Mouse (Mus musculus): ENCODE results near the gene Jakmip3. TPM values are rescaled to one million over a fixed set of nuclear protein-coding genes. Genes with fewer than 3 reads are reported as not detected.

The Jakmip3 gene
- polyA plus RNA-seq, 1 experiment from 2014 or later: 0.59 TPM

- peak within 1 kb of the TSS; percentile 80 for H3K9ac ChIP-seq (ENCODE audit: low read depth, low read length)
- H3K9me3 ChIP-seq (replicated peaks; ENCODE audit: control insufficient read depth, low read length): no peaks in the 10 kb centered on the region
- under 1% methylated on average over 56 of the region's 66 CpGs for WGBS (ENCODE audit: insufficient replicate concordance)
- H3K4me1 ChIP-seq (ENCODE audit: control insufficient read depth, insufficient read depth, low read length): peaks cover 20% of the 10 kb centered on the region
- ATAC-seq (replicated peaks; ENCODE audit: insufficient number of reproducible peaks, low FRiP score, low TSS enrichment): peak; percentile 94
- no peaks in the 10 kb centered on the region for H3K27me3 ChIP-seq (ENCODE audit: control insufficient read depth, insufficient read depth, low read length)
- no peaks in the 10 kb centered on the region for H3K36me3 ChIP-seq (ENCODE audit: control insufficient read depth, insufficient read depth, low read length)
- peak within 1 kb of the TSS; percentile 83 for H3K27ac ChIP-seq (ENCODE audit: low read depth, low read length)
- peak within 1 kb of the TSS; percentile 74 for H3K4me2 ChIP-seq
- H3K4me3 ChIP-seq (ENCODE audit: low read depth, low read length): peak within 1 kb of the TSS; percentile 70
Observed at GRCm38 (mm10) chr7:138909277-138910192, 31.0 kb upstream of the Jakmip3 start, which contains the start of gene Bnip3. Bnip3 (minus strand) TSS chr7:138909519.

- H3K36me3 ChIP-seq (ENCODE audit: control insufficient read depth, insufficient read depth, low read length): no peaks in the 10 kb centered on the region
- H3K27me3 ChIP-seq (ENCODE audit: control insufficient read depth, insufficient read depth, low read length): no peaks in the 10 kb centered on the region
- H3K27ac ChIP-seq (ENCODE audit: low read depth, low read length): peak overlapping the region; percentile 83
- no peaks in the 10 kb centered on the region for H3K9me3 ChIP-seq (replicated peaks; ENCODE audit: control insufficient read depth, low read length)
- no peak for ATAC-seq (replicated peaks; ENCODE audit: insufficient number of reproducible peaks, low FRiP score, low TSS enrichment)
- peaks cover 20% of the 10 kb centered on the region for H3K4me1 ChIP-seq (ENCODE audit: control insufficient read depth, insufficient read depth, low read length)
- peak overlapping the region; percentile 74 for H3K4me2 ChIP-seq
- peak overlapping the region; percentile 70 for H3K4me3 ChIP-seq (ENCODE audit: low read depth, low read length)
- H3K9ac ChIP-seq (ENCODE audit: low read depth, low read length): peak overlapping the region; percentile 69; the same call in 1 of the 2 replicates
- 27% methylated on average over 7 of the region's 7 CpGs for WGBS (ENCODE audit: insufficient replicate concordance)
Observed at GRCm38 (mm10) chr7:138910193-138910562, 30.4 kb upstream of the Jakmip3 start.

- Histone ChIP-seq H3K27ac (ENCODE audit: low read depth, low read length) (no peak overlapping the region), H3K4me3 (ENCODE audit: low read depth, low read length) (no peak overlapping the region), H3K4me1 (ENCODE audit: control insufficient read depth, insufficient read depth, low read length) (peaks cover 4% of the 10 kb centered on the region; the same call in 1 of the 2 replicates), H3K9ac (ENCODE audit: low read depth, low read length) (no peak overlapping the region), H3K36me3 (ENCODE audit: control insufficient read depth, insufficient read depth, low read length) (no peaks in the 10 kb centered on the region), H3K4me2 (no peak overlapping the region), H3K27me3 (ENCODE audit: control insufficient read depth, insufficient read depth, low read length) (no peaks in the 10 kb centered on the region), H3K9me3 (replicated peaks; ENCODE audit: control insufficient read depth, low read length) (no peaks in the 10 kb centered on the region)
- ATAC-seq (replicated peaks; ENCODE audit: insufficient number of reproducible peaks, low FRiP score, low TSS enrichment): no peak
- WGBS (ENCODE audit: insufficient replicate concordance): 66% methylated on average over 3 of the region's 3 CpGs
Observed at GRCm38 (mm10) chr7:138913616-138914015, 26.9 kb upstream of the Jakmip3 start.

GRCm38 (mm10) chr7:138919156-138919944, 21.2 kb upstream of the Jakmip3 start:
- peak overlapping the region; percentile 87 for H3K27ac ChIP-seq (ENCODE audit: low read depth, low read length)

GRCm38 (mm10) chr7:138921611-138922010, 18.9 kb upstream of the Jakmip3 start:
- WGBS (ENCODE audit: insufficient replicate concordance): 94% methylated on average over 8 of the region's 8 CpGs

More at GRCm38 (mm10) chr7:138919156-138919944, 21.2 kb upstream of the Jakmip3 start:
- no peaks in the 10 kb centered on the region for H3K36me3 ChIP-seq (ENCODE audit: control insufficient read depth, insufficient read depth, low read length)
- H3K27me3 ChIP-seq (ENCODE audit: control insufficient read depth, insufficient read depth, low read length): no peaks in the 10 kb centered on the region
- peak overlapping the region; percentile 66 for H3K9ac ChIP-seq (ENCODE audit: low read depth, low read length)
- peak; percentile 82 for ATAC-seq (replicated peaks; ENCODE audit: insufficient number of reproducible peaks, low FRiP score, low TSS enrichment)
- H3K4me3 ChIP-seq (ENCODE audit: low read depth, low read length): peak overlapping the region; percentile 44
- no peaks in the 10 kb centered on the region for H3K9me3 ChIP-seq (replicated peaks; ENCODE audit: control insufficient read depth, low read length)
- under 1% methylated on average over 26 of the region's 26 CpGs for WGBS (ENCODE audit: insufficient replicate concordance)
- peak overlapping the region; percentile 66 for H3K4me2 ChIP-seq
- H3K4me1 ChIP-seq (ENCODE audit: control insufficient read depth, insufficient read depth, low read length): no peaks in the 10 kb centered on the region

GRCm38 (mm10) chr7:138923756-138924425, 16.6 kb upstream of the Jakmip3 start:
- Histone ChIP-seq H3K4me1 (ENCODE audit: control insufficient read depth, insufficient read depth, low read length) (no peaks in the 10 kb centered on the region), H3K9ac (ENCODE audit: low read depth, low read length) (no peak overlapping the region), H3K27ac (ENCODE audit: low read depth, low read length) (no peak overlapping the region), H3K4me2 (no peak overlapping the region), H3K4me3 (ENCODE audit: low read depth, low read length) (no peak overlapping the region), H3K27me3 (ENCODE audit: control insufficient read depth, insufficient read depth, low read length) (no peaks in the 10 kb centered on the region), H3K36me3 (ENCODE audit: control insufficient read depth, insufficient read depth, low read length) (no peaks in the 10 kb centered on the region), H3K9me3 (replicated peaks; ENCODE audit: control insufficient read depth, low read length) (no peaks in the 10 kb centered on the region)
- ATAC-seq (replicated peaks; ENCODE audit: insufficient number of reproducible peaks, low FRiP score, low TSS enrichment): no peak
- 12% methylated on average over 3 of the region's 3 CpGs for WGBS (ENCODE audit: insufficient replicate concordance)

More at GRCm38 (mm10) chr7:138921611-138922010, 18.9 kb upstream of the Jakmip3 start:
- H3K27me3 ChIP-seq (ENCODE audit: control insufficient read depth, insufficient read depth, low read length): no peaks in the 10 kb centered on the region
- no peak for ATAC-seq (replicated peaks; ENCODE audit: insufficient number of reproducible peaks, low FRiP score, low TSS enrichment)
- no peak overlapping the region for H3K9ac ChIP-seq (ENCODE audit: low read depth, low read length)
- H3K36me3 ChIP-seq (ENCODE audit: control insufficient read depth, insufficient read depth, low read length): no peaks in the 10 kb centered on the region
- no peak overlapping the region for H3K4me2 ChIP-seq
- H3K9me3 ChIP-seq (replicated peaks; ENCODE audit: control insufficient read depth, low read length): no peaks in the 10 kb centered on the region
- no peak overlapping the region for H3K4me3 ChIP-seq (ENCODE audit: low read depth, low read length)
- H3K4me1 ChIP-seq (ENCODE audit: control insufficient read depth, insufficient read depth, low read length): no peaks in the 10 kb centered on the region
- H3K27ac ChIP-seq (ENCODE audit: low read depth, low read length): no peak overlapping the region

- Histone ChIP-seq H3K9ac (ENCODE audit: low read depth, low read length) (no peak overlapping the region), H3K36me3 (ENCODE audit: control insufficient read depth, insufficient read depth, low read length) (no peaks in the 10 kb centered on the region), H3K4me3 (ENCODE audit: low read depth, low read length) (no peak overlapping the region), H3K27me3 (ENCODE audit: control insufficient read depth, insufficient read depth, low read length) (no peaks in the 10 kb centered on the region), H3K27ac (ENCODE audit: low read depth, low read length) (no peak overlapping the region), H3K4me1 (ENCODE audit: control insufficient read depth, insufficient read depth, low read length) (no peaks in the 10 kb centered on the region), H3K9me3 (replicated peaks; ENCODE audit: control insufficient read depth, low read length) (no peaks in the 10 kb centered on the region), H3K4me2 (no peak overlapping the region)
- no peak for ATAC-seq (replicated peaks; ENCODE audit: insufficient number of reproducible peaks, low FRiP score, low TSS enrichment)
- 88% methylated on average over 4 of the region's 4 CpGs for WGBS (ENCODE audit: insufficient replicate concordance)
Observed at GRCm38 (mm10) chr7:138928456-138928855, 12.1 kb upstream of the Jakmip3 start.

GRCm38 (mm10) chr7:138934523-138934922, 6.0 kb upstream of the Jakmip3 start:
- Histone ChIP-seq H3K4me2 (no peak overlapping the region), H3K4me3 (ENCODE audit: low read depth, low read length) (no peak overlapping the region), H3K27ac (ENCODE audit: low read depth, low read length) (no peak overlapping the region), H3K9ac (ENCODE audit: low read depth, low read length) (no peak overlapping the region), H3K27me3 (ENCODE audit: control insufficient read depth, insufficient read depth, low read length) (peaks cover 16% of the 10 kb centered on the region), H3K9me3 (replicated peaks; ENCODE audit: control insufficient read depth, low read length) (peaks cover 4% of the 10 kb centered on the region; the same call in 1 of the 2 replicates), H3K36me3 (ENCODE audit: control insufficient read depth, insufficient read depth, low read length) (no peaks in the 10 kb centered on the region), H3K4me1 (ENCODE audit: control insufficient read depth, insufficient read depth, low read length) (no peaks in the 10 kb centered on the region)
- whole genome bisulfite sequencing (ENCODE audit: insufficient replicate concordance): 79% methylated on average over 3 of the region's 3 CpGs
- no peak for ATAC-seq (replicated peaks; ENCODE audit: insufficient number of reproducible peaks, low FRiP score, low TSS enrichment)

Data from heart, embryonic 11.5 days (tissue).